Mouse (Mus musculus) layer of hippocampus, postnatal 10 days (tissue): ENCODE data around the gene Spast. TPM values are rescaled to one million over a fixed set of nuclear protein-coding genes. Genes with fewer than 3 reads are reported as not detected.

ENCODE experiments used
- DNase-seq, 2 experiments: peaks; one replicate each; pipeline ENCODE4 v3.0.0; 2021; ENCODE audit warnings: low spot score in 2 of 2
- total RNA-seq, 2 experiments: library from RNA; stranded (reverse); gene quantifications; 2 replicates each; pipeline ENCODE4 v1.2.3; 2021

The Spast gene
- total RNA-seq, 2 experiments from 2014 or later, result 78.8 to 81.0 TPM

DNA sequence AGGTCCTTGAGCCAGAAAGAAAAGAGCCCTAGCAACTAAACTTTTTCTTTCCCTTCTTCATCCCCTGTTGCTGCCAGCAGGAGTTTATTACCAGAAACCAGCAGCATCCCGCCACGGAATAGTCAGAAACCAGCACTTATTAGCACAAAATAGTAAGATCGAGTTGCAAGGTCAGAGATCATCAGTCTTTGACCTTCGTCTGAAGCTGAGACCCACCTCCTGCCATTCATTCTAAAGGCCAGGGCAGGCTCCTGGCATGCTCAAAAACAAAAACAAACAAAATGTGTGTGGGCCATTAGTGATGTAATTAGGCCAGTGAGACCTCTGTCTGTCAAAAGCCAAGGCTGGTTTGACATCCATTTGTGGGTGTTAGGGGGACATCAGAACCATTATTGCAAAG, 79.4 kb downstream of the Spast start:
- no peak for DNase-seq

GRCm38 (mm10) chr17:74420656-74421055, 81.9 kb downstream of the Spast start:
- DNase-seq, result no peak

DNA sequence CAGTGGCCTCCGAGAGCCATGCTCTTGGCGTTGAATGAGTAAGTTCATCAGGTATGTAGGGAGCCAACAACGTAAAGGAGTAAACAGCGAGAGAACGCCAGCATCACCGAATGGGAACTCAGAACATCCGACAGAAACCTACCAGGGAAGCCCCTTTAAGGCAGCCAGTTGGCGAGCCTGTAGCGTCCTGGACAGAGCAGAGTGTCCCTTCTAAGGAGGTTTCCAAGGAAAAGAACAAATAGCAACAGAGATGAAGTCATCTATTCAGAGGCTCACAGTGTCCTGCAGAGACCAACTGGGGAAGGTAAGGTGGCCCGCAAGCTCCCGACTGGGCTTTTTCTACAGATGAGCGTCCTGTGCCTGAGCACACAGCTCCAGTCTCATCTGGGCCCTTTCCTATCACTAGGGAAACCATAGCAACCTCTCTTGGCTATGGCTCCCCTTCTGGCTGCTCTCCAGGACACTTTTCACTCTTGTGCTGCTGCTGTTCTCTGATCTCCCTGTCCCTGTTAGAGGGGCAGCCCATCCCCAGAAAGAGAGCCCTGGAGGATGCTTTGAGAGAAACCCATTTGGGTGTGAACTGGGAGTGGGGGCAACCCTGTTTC, 85.7 kb downstream of the Spast start:
- peak; percentile 61 for DNase-seq

- no peak for DNase-seq
Measured at GRCm38 (mm10) chr17:74430074-74430473, 91.3 kb downstream of the Spast start.

DNA sequence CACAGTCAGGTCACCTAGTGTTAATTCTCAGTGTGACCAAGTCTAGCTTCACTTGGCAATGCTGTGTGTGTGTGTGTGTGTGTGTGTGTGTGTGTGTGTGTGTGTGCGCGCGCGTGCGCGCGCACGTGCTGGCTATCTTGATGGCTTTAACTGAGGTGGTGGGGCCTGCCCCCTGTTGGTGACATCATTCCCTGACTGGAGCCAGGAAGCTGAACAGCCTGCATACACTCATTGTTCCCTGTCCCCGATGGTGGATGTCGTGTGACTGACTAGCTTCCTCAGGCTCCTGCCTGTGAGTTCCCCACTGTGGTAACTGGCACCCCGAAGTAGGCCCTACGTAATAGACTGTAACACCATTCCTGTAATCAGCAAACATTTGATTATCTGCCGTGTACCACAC, 92.7 kb downstream of the Spast start:
- DNase-seq, result peak; percentile 12 to 21

DNA sequence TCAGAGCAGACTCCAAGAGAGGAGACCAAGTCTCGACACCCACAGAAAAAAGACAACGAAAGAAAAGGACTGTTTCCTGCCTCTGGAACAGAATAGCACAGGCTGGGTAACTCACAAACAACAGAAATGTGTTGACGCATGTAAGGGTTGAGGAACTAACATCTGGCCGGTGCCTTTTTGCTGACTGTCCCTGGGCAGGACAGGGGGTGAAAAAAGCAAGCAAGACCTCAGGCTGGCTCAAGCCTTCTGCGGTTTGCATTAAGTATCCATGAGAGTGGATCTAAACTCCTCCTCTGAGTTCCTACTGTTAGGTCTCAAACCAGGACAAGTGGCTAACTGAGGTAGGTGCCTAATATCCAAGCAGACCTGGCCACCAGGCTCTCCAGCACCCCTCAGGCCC, 93.8 kb downstream of the Spast start:
- no peak for DNase-seq

DNA sequence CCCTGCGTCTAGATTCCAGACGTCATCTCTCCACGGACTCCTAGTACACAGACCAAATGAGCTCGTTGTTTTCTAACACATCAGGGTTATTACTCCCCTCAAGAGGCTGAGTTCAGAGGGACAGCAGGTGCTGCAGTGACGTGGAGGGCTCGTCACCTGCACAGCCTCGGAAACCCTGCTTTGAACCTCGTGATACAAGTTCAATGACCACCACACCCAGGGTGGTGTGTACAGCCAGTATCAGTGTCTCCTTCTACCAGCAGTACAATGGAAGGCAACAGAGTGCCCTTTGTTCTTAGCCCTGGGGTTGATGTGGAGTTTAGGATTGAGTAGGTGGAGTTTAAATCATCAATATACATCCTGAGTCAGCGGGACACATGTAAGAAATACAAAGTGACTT, 99.0 kb downstream of the Spast start:
- no peak for DNase-seq

- no peak for DNase-seq
Measured at GRCm38 (mm10) chr17:74440486-74440885, 101.7 kb downstream of the Spast start.

Other genes starting within 250 kb of the Spast start
- 10 to 100 TPM; 61.2 to 61.7 TPM for gene Memo1, start 43.5 kb upstream of the Spast start, total RNA-seq
- gene Dpy30, start 15.0 kb upstream of the Spast start, total RNA-seq, result 10 to 100 TPM; 66.8 to 72.9 TPM
- gene Slc30a6, start 56.6 kb downstream of the Spast start, total RNA-seq, result 10 to 100 TPM; 17.3 to 21.1 TPM
- gene Nlrc4, start 120.2 kb downstream of the Spast start, total RNA-seq, result under 1 TPM; 0.11 to 0.14 TPM
- gene Yipf4, start 150.5 kb downstream of the Spast start, total RNA-seq, result 10 to 100 TPM; 74.0 to 86.6 TPM
- gene Birc6, start 189.3 kb downstream of the Spast start, total RNA-seq, result 100 to 1,000 TPM; 138 to 143 TPM